Mouse (Mus musculus): ENCODE measurements around the gene Pank3. TPM values are rescaled to one million over a fixed set of nuclear protein-coding genes. Genes with fewer than 3 reads are reported as not detected.
A peak's percentile ranks its signal among the peaks of the same experiment; 100 is the strongest.

Pank3 gene
- polyA plus RNA-seq, 1 experiment from 2014 or later: 28.2 TPM

- H3K9me3 ChIP-seq: no peaks in the 10 kb centered on the region
- H3K4me1 ChIP-seq (replicated peaks): no peaks in the 10 kb centered on the region
- no peak overlapping the region for H3K9ac ChIP-seq
- H3K27ac ChIP-seq: peak overlapping the region; percentile 15
- 33% methylated on average over 6 of the region's 6 CpGs for WGBS
- H3K36me3 ChIP-seq: no peaks in the 10 kb centered on the region
- H3K4me2 ChIP-seq (replicated peaks): no peak overlapping the region
- peak; percentile 14; the same call in 1 of the 2 replicates for ATAC-seq
- no peaks in the 10 kb centered on the region for H3K27me3 ChIP-seq (replicated peaks)
- H3K4me3 ChIP-seq (replicated peaks): no peak overlapping the region
Measured at GRCm38 (mm10) chr11:35755546-35755945, 13.7 kb upstream of the Pank3 start.

GRCm38 (mm10) chr11:35756411-35757303, 12.6 kb upstream of the Pank3 start:
- no peaks in the 10 kb centered on the region for H3K9me3 ChIP-seq
- 83% methylated on average over 11 of the region's 11 CpGs for WGBS
- ATAC-seq: no peak
- no peaks in the 10 kb centered on the region for H3K27me3 ChIP-seq (replicated peaks)
- no peaks in the 10 kb centered on the region for H3K36me3 ChIP-seq
- H3K4me1 ChIP-seq (replicated peaks): no peaks in the 10 kb centered on the region
- H3K4me2 ChIP-seq (replicated peaks): no peak overlapping the region
- no peak overlapping the region for H3K27ac ChIP-seq
- H3K9ac ChIP-seq: no peak overlapping the region
- no peak overlapping the region for H3K4me3 ChIP-seq (replicated peaks)

- Histone ChIP-seq H3K36me3 (no peaks in the 10 kb centered on the region), H3K9me3 (no peaks in the 10 kb centered on the region), H3K9ac (no peak overlapping the region), H3K4me2 (replicated peaks) (no peak overlapping the region), H3K4me1 (replicated peaks) (no peaks in the 10 kb centered on the region), H3K4me3 (replicated peaks) (no peak overlapping the region), H3K27me3 (replicated peaks) (no peaks in the 10 kb centered on the region), H3K27ac (peak overlapping the region; percentile 48; the same call in 1 of the 2 replicates)
- WGBS: 78% methylated on average over 7 of the region's 7 CpGs
- ATAC-seq: peak; percentile 81
Measured at GRCm38 (mm10) chr11:35760001-35760626, 9.2 kb upstream of the Pank3 start.

- Histone ChIP-seq H3K9ac (no peak overlapping the region), H3K9me3 (no peaks in the 10 kb centered on the region), H3K4me2 (replicated peaks) (no peak overlapping the region), H3K27ac (no peak overlapping the region), H3K4me3 (replicated peaks) (no peak overlapping the region), H3K27me3 (replicated peaks) (no peaks in the 10 kb centered on the region), H3K4me1 (replicated peaks) (no peaks in the 10 kb centered on the region), H3K36me3 (no peaks in the 10 kb centered on the region)
- 84% methylated on average over 4 of the region's 4 CpGs for WGBS
- ATAC-seq: peak; percentile 89
Measured at GRCm38 (mm10) chr11:35760627-35761003, 8.7 kb upstream of the Pank3 start.

- H3K4me1 ChIP-seq (replicated peaks): peaks cover 2% of the 10 kb centered on the region; the same call in 1 of the 2 replicates
- no peak overlapping the region for H3K4me3 ChIP-seq (replicated peaks)
- ATAC-seq: no peak
- no peaks in the 10 kb centered on the region for H3K36me3 ChIP-seq
- H3K27me3 ChIP-seq (replicated peaks): no peaks in the 10 kb centered on the region
- H3K4me2 ChIP-seq (replicated peaks): no peak overlapping the region
- no peaks in the 10 kb centered on the region for H3K9me3 ChIP-seq
- no peak overlapping the region for H3K27ac ChIP-seq
- WGBS: 81% methylated on average over 5 of the region's 5 CpGs
- H3K9ac ChIP-seq: no peak overlapping the region
Measured at GRCm38 (mm10) chr11:35766845-35767244, 2.4 kb upstream of the Pank3 start.

- under 1% methylated on average over 29 of the region's 41 CpGs for WGBS
- ATAC-seq: peak; percentile 96
Measured at GRCm38 (mm10) chr11:35769746-35770437, 608 bp downstream of the Pank3 start.

GRCm38 (mm10) chr11:35770741-35771504, 1.6 kb downstream of the Pank3 start:
- H3K9me3 ChIP-seq: no peaks in the 10 kb centered on the region
- 49% methylated on average over 9 of the region's 9 CpGs for WGBS
- peak overlapping the region; percentile 60 for H3K4me2 ChIP-seq (replicated peaks)
- 0 out of 2 replicates have a peak, but pooled peaks cover 3% of the 10 kb centered on the region for H3K36me3 ChIP-seq
- H3K27me3 ChIP-seq (replicated peaks): no peaks in the 10 kb centered on the region
- H3K9ac ChIP-seq: peak overlapping the region; percentile 94
- H3K4me3 ChIP-seq (replicated peaks): peak overlapping the region; percentile 88
- ATAC-seq: no peak
- H3K27ac ChIP-seq: no peak overlapping the region
- H3K4me1 ChIP-seq (replicated peaks): peaks cover 2% of the 10 kb centered on the region; the same call in 1 of the 2 replicates

More at GRCm38 (mm10) chr11:35769746-35770437, 608 bp downstream of the Pank3 start:
- H3K9me3 ChIP-seq: no peaks in the 10 kb centered on the region
- H3K27me3 ChIP-seq (replicated peaks): no peaks in the 10 kb centered on the region
- 0 out of 2 replicates have a peak, but pooled peaks cover 3% of the 10 kb centered on the region for H3K36me3 ChIP-seq
- peak overlapping the region; percentile 60 for H3K4me2 ChIP-seq (replicated peaks)
- H3K9ac ChIP-seq: peak overlapping the region; percentile 94
- H3K4me3 ChIP-seq (replicated peaks): peak overlapping the region; percentile 88
- H3K27ac ChIP-seq: peak overlapping the region; percentile 94
- peaks cover 2% of the 10 kb centered on the region; the same call in 1 of the 2 replicates for H3K4me1 ChIP-seq (replicated peaks)

- no peak overlapping the region for H3K4me3 ChIP-seq (replicated peaks)
- no peak overlapping the region for H3K27ac ChIP-seq
- no peaks in the 10 kb centered on the region for H3K27me3 ChIP-seq (replicated peaks)
- 95% methylated on average over 3 of the region's 3 CpGs for WGBS
- H3K36me3 ChIP-seq: peaks cover 20% of the 10 kb centered on the region; the same call in 1 of the 2 replicates
- H3K9ac ChIP-seq: no peak overlapping the region
- peaks cover 2% of the 10 kb centered on the region; the same call in 1 of the 2 replicates for H3K4me1 ChIP-seq (replicated peaks)
- ATAC-seq: no peak
- H3K9me3 ChIP-seq: no peaks in the 10 kb centered on the region
- H3K4me2 ChIP-seq (replicated peaks): no peak overlapping the region
Measured at GRCm38 (mm10) chr11:35775606-35776005, 6.3 kb downstream of the Pank3 start.

GRCm38 (mm10) chr11:35776452-35776851, 7.2 kb downstream of the Pank3 start:
- WGBS: 93% methylated on average over 3 of the region's 3 CpGs
- Histone ChIP-seq H3K4me1 (replicated peaks) (no peaks in the 10 kb centered on the region), H3K27ac (no peak overlapping the region), H3K36me3 (peaks cover 20% of the 10 kb centered on the region; the same call in 1 of the 2 replicates), H3K9me3 (no peaks in the 10 kb centered on the region), H3K4me3 (replicated peaks) (no peak overlapping the region), H3K9ac (no peak overlapping the region), H3K4me2 (replicated peaks) (no peak overlapping the region), H3K27me3 (replicated peaks) (no peaks in the 10 kb centered on the region)
- peak; percentile 25; the same call in 1 of the 2 replicates for ATAC-seq

- H3K4me3 ChIP-seq (replicated peaks): no peak overlapping the region
- H3K9ac ChIP-seq: no peak overlapping the region
- no peak overlapping the region for H3K27ac ChIP-seq
- H3K36me3 ChIP-seq: peaks cover 50% of the 10 kb centered on the region
- H3K27me3 ChIP-seq (replicated peaks): no peaks in the 10 kb centered on the region
- H3K4me1 ChIP-seq (replicated peaks): no peaks in the 10 kb centered on the region
- no peak for ATAC-seq
- no peaks in the 10 kb centered on the region for H3K9me3 ChIP-seq
- H3K4me2 ChIP-seq (replicated peaks): no peak overlapping the region
- WGBS: 89% methylated on average over 3 of the region's 3 CpGs
Measured at GRCm38 (mm10) chr11:35780336-35780735, 11.1 kb downstream of the Pank3 start.

- Histone ChIP-seq H3K36me3 (peaks cover 48% of the 10 kb centered on the region), H3K4me1 (replicated peaks) (no peaks in the 10 kb centered on the region)
- WGBS: 98% methylated on average over 3 of the region's 3 CpGs
Measured at GRCm38 (mm10) chr11:35782444-35782843, 13.2 kb downstream of the Pank3 start.

More at GRCm38 (mm10) chr11:35782444-35782843, 13.2 kb downstream of the Pank3 start:
- no peak overlapping the region for H3K27ac ChIP-seq
- no peaks in the 10 kb centered on the region for H3K9me3 ChIP-seq
- no peak for ATAC-seq
- H3K27me3 ChIP-seq (replicated peaks): no peaks in the 10 kb centered on the region
- no peak overlapping the region for H3K9ac ChIP-seq
- no peak overlapping the region for H3K4me2 ChIP-seq (replicated peaks)
- H3K4me3 ChIP-seq (replicated peaks): no peak overlapping the region

All from intestine, embryonic 15.5 days (tissue).